16 mouse cellular contexts compared by ENCODE assay signal in the genomic region with DNA sequence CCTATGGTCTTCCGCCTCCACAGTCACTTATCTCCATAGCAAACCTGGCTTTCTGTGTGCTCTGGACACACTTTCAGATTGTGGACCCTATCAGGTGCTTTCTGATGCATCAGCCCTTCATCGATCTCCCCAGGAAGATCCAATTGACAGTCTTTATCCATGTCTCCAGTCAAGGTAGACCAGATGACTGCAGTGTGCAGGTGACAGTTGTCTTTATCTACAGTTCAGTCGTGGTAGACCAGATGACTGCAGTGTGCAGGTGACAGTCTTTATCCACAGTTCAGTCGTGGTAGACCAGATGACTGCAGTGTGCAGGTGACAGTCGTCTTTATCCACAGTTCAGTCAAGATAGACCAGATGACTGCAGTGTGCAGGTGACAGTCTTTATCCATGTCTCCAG.
"Had no signal": no experiment of that assay in that cellular context is flagged by ENCODE, and none has a peak within 500 bp of the region (broad histone marks: within the 10 kb centered on the region; RNA-seq: fewer than 3 reads in every experiment).

No protein-coding gene starts in this region.

- H3K4me3 ChIP-seq: neural tube, embryonic 13.5 days; neural tube, embryonic 15.5 days; stomach, embryonic 15.5 days had no signal

- H3K27me3 ChIP-seq: neural tube, embryonic 13.5 days; neural tube, embryonic 15.5 days; stomach, embryonic 15.5 days had no signal

- H3K4me2 ChIP-seq: neural tube, embryonic 13.5 days; neural tube, embryonic 15.5 days; stomach, embryonic 15.5 days had no signal

- DNase-seq: retina, postnatal 1 day; right cerebral cortex, adult 18-20 months; right cerebral cortex, postnatal 14 days; right cerebral cortex, postnatal 25 days; right cerebral cortex, postnatal 4 days; spleen, adult 18-20 months; thymus, adult 18-20 months; thymus, adult 2 months; thymus, postnatal 14 days; thymus, postnatal 25 days; thymus, postnatal 36 days; thymus, postnatal 4 days had no signal

- H3K9ac ChIP-seq: neural tube, embryonic 13.5 days; neural tube, embryonic 15.5 days; stomach, embryonic 15.5 days had no signal

- H3K36me3 ChIP-seq: neural tube, embryonic 15.5 days; stomach, embryonic 15.5 days had no signal

- H3K27ac ChIP-seq: neural tube, embryonic 13.5 days; neural tube, embryonic 15.5 days; stomach, embryonic 15.5 days; stomach, postnatal 0 days had no signal

- H3K4me1 ChIP-seq: stomach, embryonic 15.5 days had no signal

- H3K9me3 ChIP-seq: neural tube, embryonic 15.5 days; stomach, embryonic 15.5 days had no signal
